Mouse (Mus musculus) cerebellum, adult 2 months (tissue): ENCODE results near the gene Slc17a8. TPM values are rescaled to one million over a fixed set of nuclear protein-coding genes. Genes with fewer than 3 reads are reported as not detected.

Experiments used
- DNase-seq, 2 experiments: peaks; one replicate each; pipeline ENCODE4 v3.0.0; 2021
- H3K27ac ChIP-seq: fragments of 200-500 bp; 2 replicates; pipeline ENCODE4 v1.5.1; 2012; ENCODE audit warnings: low read length, control low read depth, inconsistent platforms; ENCODE audit not compliant: insufficient read depth
- H3K27me3 ChIP-seq: fragments of 200-500 bp; 2 replicates; pipeline ENCODE4 v1.6.1; 2012; ENCODE audit warnings: inconsistent platforms, mild to moderate bottlenecking, low read length, moderate library complexity; ENCODE audit not compliant: control insufficient read depth, insufficient read depth
- H3K4me1 ChIP-seq: fragments of 200-500 bp; 2 replicates; pipeline ENCODE4 v1.6.1; 2011; ENCODE audit warnings: low read length; ENCODE audit not compliant: control insufficient read depth, insufficient read depth
- H3K4me3 ChIP-seq: fragments of 200-500 bp; replicated peaks from 2 replicates; pipeline ENCODE3; 2011; ENCODE audit warnings: mild to moderate bottlenecking, low read depth, low read length, control low read depth; ENCODE audit not compliant: insufficient read depth
- CTCF ChIP-seq: fragments of 200-500 bp; IDR thresholded peaks from 2 replicates; pipeline ENCODE4 v1.5.1; 2011; ENCODE audit warnings: low read depth, mild to moderate bottlenecking, control low read depth, low read length, moderate library complexity, borderline replicate concordance; ENCODE audit not compliant: insufficient read depth
- POLR2A ChIP-seq: fragments of 200-500 bp; IDR thresholded peaks from 2 replicates; pipeline ENCODE4 v1.6.1; 2011; ENCODE audit warnings: low read length, control low read depth, borderline replicate concordance; ENCODE audit not compliant: insufficient read depth
- WGBS: fragments of 180-500 bp; shearing (Covaris S2); methylation state at CpG from one replicate; pipeline ENCODE4 v1.1.7; 2018; 5-methylcytosine and 5-hydroxymethylcytosine counted together
- polyA plus RNA-seq: library from polyadenylated mRNA; depleted of rRNA; stranded (reverse); fragments of >200 nt; gene quantifications from 2 replicates; pipeline ENCODE4 v1.2.3, GENCODE M21; 2012

Gene Slc17a8
- polyA plus RNA-seq, 1 experiment = 0.36 TPM

- no peaks in the 10 kb centered on the region for H3K4me1 ChIP-seq
- no peak for DNase-seq
- no peak overlapping the region for H3K27ac ChIP-seq
- TF ChIP-seq POLR2A (no peak), CTCF (no peak)
- H3K4me3 ChIP-seq = no peak overlapping the region
- H3K27me3 ChIP-seq = no peaks in the 10 kb centered on the region
- 90% methylated on average over 9 of the region's 9 CpGs for WGBS
Observed at GRCm38 (mm10) chr10:89646918-89647317, 25.9 kb upstream of the Slc17a8 start.

DNA sequence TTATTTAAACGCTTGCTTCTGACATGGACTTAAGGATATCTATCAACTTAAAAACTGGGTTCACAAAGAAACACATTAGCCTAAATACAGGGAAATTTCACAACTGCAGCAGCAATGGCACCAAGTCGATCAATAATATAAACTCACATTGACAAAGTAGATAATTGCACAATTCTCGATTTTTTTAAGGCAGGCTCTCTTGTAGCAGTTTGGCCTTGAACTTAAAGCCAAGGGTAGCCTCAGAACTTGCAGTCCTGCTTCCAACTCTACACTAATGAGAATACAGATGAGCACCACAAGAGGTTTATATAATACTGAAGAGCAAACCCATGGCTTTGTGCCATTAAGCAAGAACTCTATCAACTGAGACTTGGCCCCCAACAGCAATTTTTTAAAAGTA is 15.9 kb upstream of the Slc17a8 start:
- H3K27ac ChIP-seq = no peak overlapping the region
- 94% methylated on average over 3 of the region's 3 CpGs for WGBS

GRCm38 (mm10) chr10:89635018-89635417 is 14.0 kb upstream of the Slc17a8 start:
- WGBS = 30% methylated on average over 5 of the region's 5 CpGs
- Histone ChIP-seq H3K27me3 (no peaks in the 10 kb centered on the region), H3K27ac (no peak overlapping the region), H3K4me1 (peaks cover 4% of the 10 kb centered on the region; the same call in 1 of the 2 replicates), H3K4me3 (no peak overlapping the region)
- peak; percentile 54 to 73 for DNase-seq
- peak; percentile 47 for TF ChIP-seq CTCF
- TF ChIP-seq POLR2A = no peak

More for the DNA sequence above, 15.9 kb upstream of the Slc17a8 start:
- Histone ChIP-seq H3K4me1 (peaks cover 4% of the 10 kb centered on the region; the same call in 1 of the 2 replicates), H3K4me3 (no peak overlapping the region), H3K27me3 (no peaks in the 10 kb centered on the region)
- no peak for TF ChIP-seq POLR2A
- TF ChIP-seq CTCF = no peak
- no peak for DNase-seq

GRCm38 (mm10) chr10:89633736-89634426 is 12.8 kb upstream of the Slc17a8 start:
- Histone ChIP-seq H3K27me3 (no peaks in the 10 kb centered on the region), H3K4me3 (no peak overlapping the region), H3K4me1 (peaks cover 4% of the 10 kb centered on the region; the same call in 1 of the 2 replicates), H3K27ac (no peak overlapping the region)
- no peak for DNase-seq
- 96% methylated on average over 7 of the region's 7 CpGs for WGBS
- no peak for TF ChIP-seq CTCF
- TF ChIP-seq POLR2A = no peak

- Histone ChIP-seq H3K4me1 (peaks cover 4% of the 10 kb centered on the region; the same call in 1 of the 2 replicates), H3K4me3 (no peak overlapping the region), H3K27me3 (no peaks in the 10 kb centered on the region), H3K27ac (no peak overlapping the region)
- TF ChIP-seq POLR2A (no peak), CTCF (no peak)
- WGBS = 67% methylated on average over 4 of the region's 4 CpGs
- no peak for DNase-seq
Observed at GRCm38 (mm10) chr10:89633121-89633520, 12.1 kb upstream of the Slc17a8 start.

- no peak overlapping the region for H3K4me3 ChIP-seq
Observed at GRCm38 (mm10) chr10:89631831-89632230, 10.8 kb upstream of the Slc17a8 start.

GRCm38 (mm10) chr10:89630564-89630963 is 9.5 kb upstream of the Slc17a8 start:
- 100% methylated on average over 1 of the region's 1 CpGs for WGBS
- no peaks in the 10 kb centered on the region for H3K27me3 ChIP-seq
- DNase-seq = no peak
- no peak for TF ChIP-seq POLR2A
- no peak for TF ChIP-seq CTCF
- H3K4me1 ChIP-seq = peaks cover 4% of the 10 kb centered on the region; the same call in 1 of the 2 replicates
- no peak overlapping the region for H3K4me3 ChIP-seq
- H3K27ac ChIP-seq = no peak overlapping the region

More at GRCm38 (mm10) chr10:89631831-89632230, 10.8 kb upstream of the Slc17a8 start:
- H3K4me1 ChIP-seq = peaks cover 4% of the 10 kb centered on the region; the same call in 1 of the 2 replicates
- H3K27me3 ChIP-seq = no peaks in the 10 kb centered on the region
- WGBS = 71% methylated on average over 5 of the region's 5 CpGs
- TF ChIP-seq CTCF (no peak), POLR2A (no peak)
- no peak overlapping the region for H3K27ac ChIP-seq
- DNase-seq = no peak

DNA sequence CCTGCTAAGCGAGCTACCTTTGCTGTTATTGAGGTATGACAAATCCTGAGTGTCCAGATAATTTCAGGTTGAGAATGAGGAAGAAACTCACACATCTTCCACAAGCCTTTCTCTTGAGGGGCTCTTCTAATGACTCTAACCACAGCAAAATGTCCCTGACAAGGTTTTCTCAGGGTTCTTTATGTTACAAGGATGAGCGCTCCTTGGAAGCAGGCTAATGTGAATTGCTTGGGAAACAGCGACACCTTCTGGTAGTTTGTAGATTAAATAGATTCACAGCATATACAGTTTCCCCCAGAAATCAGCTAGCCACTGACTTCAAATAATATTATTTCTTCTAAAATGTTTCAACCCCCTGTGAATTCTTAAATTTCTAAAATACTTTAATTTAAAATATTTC is 9.0 kb upstream of the Slc17a8 start:
- Histone ChIP-seq H3K4me1 (peaks cover 3% of the 10 kb centered on the region; the same call in 1 of the 2 replicates), H3K4me3 (no peak overlapping the region), H3K27me3 (no peaks in the 10 kb centered on the region), H3K27ac (no peak overlapping the region)
- DNase-seq = peak in 1 of 2 experiments; percentile 55
- TF ChIP-seq POLR2A (no peak), CTCF (peak; percentile 51; the same call in 1 of the 2 replicates)
- WGBS = 36% methylated on average over 3 of the region's 3 CpGs
